Comparison of ENCODE assay signal across 8 mouse cellular contexts in the genomic region with DNA sequence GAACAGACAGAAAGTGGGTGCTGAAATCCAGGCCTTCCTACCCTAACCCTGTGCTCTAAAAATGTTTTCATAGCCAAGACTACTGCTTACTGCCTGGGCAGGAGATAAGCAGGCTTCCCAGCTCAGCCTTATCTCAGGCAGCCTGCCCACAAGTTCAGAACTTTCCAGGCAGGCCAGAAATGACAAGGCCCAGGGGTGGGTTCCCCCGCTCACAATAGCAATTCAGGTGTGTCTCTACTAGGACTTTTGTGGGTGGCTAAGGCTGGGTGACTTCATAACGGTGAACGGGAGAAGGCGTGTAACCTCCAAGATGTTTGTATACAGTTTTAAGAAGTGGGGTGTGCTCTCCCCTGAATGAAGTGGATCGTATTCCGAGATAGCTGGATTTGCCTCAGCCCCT. TPM values are rescaled to one million over a fixed set of nuclear protein-coding genes. Genes with fewer than 3 reads are reported as not detected.
DNase-seq lines count a peak whose midpoint lies in the region; ATAC-seq lines count a peak whose summit lies in the region.

No protein-coding gene starts in this region.

- no peaks in the 10 kb centered on the region for H3K27me3 ChIP-seq in kidney, embryonic 15.5 days
- H3K27me3 ChIP-seq in heart, embryonic 12.5 days (replicated peaks) = no peaks in the 10 kb centered on the region
- H3K27me3 ChIP-seq in liver, embryonic 11.5 days (replicated peaks; ENCODE audit: control insufficient read depth, insufficient read depth, low read length) = no peaks in the 10 kb centered on the region

- DNase-seq in kidney, postnatal 10 days = no peak
- peak; percentile 77 for DNase-seq in liver, embryonic 11.5 days (ENCODE audit: low spot score)
- peak; percentile 69 to 76 for DNase-seq in spleen, postnatal 36 days (ENCODE audit: low spot score in 2 of 2)
- DNase-seq in layer of hippocampus, postnatal 36 days = no peak
- no peak for DNase-seq in kidney, adult 9 months

- H3K4me2 ChIP-seq in kidney, embryonic 15.5 days = peak overlapping the region; percentile 77
- peak overlapping the region; percentile 75 for H3K4me2 ChIP-seq in heart, embryonic 12.5 days
- peak overlapping the region; percentile 91 for H3K4me2 ChIP-seq in liver, embryonic 11.5 days

- ATAC-seq in kidney, embryonic 15.5 days (replicated peaks; ENCODE audit: low FRiP score) = peak; percentile 41; the same call in 1 of the 2 replicates
- peak; percentile 86 for ATAC-seq in heart, embryonic 12.5 days (ENCODE audit: insufficient number of reproducible peaks, low FRiP score)
- peak; percentile 82 for ATAC-seq in liver, embryonic 11.5 days (replicated peaks; ENCODE audit: low FRiP score)

- 10% methylated on average over 6 of the region's 6 CpGs for WGBS in kidney, embryonic 15.5 days
- 5% methylated on average over 6 of the region's 6 CpGs for WGBS in heart, embryonic 12.5 days
- 3% methylated on average over 6 of the region's 6 CpGs for WGBS in liver, embryonic 11.5 days

- H3K36me3 ChIP-seq in kidney, embryonic 15.5 days = peaks cover 50% of the 10 kb centered on the region
- H3K36me3 ChIP-seq in heart, embryonic 12.5 days = peaks cover 50% of the 10 kb centered on the region
- peaks cover 35% of the 10 kb centered on the region for H3K36me3 ChIP-seq in liver, embryonic 11.5 days (ENCODE audit: control insufficient read depth, insufficient read depth, low read length)

- peak overlapping the region; percentile 95 for H3K4me3 ChIP-seq in kidney, embryonic 15.5 days (replicated peaks)
- H3K4me3 ChIP-seq in brown adipose tissue, adult 24 weeks (ENCODE audit: insufficient read depth, low read depth, low read length) = peak overlapping the region; percentile 92
- peak overlapping the region; percentile 65 for H3K4me3 ChIP-seq in heart, embryonic 12.5 days
- peak overlapping the region; percentile 96 for H3K4me3 ChIP-seq in liver, embryonic 11.5 days (ENCODE audit: low read depth, low read length)

- H3K9me3 ChIP-seq in kidney, embryonic 15.5 days (replicated peaks) = no peaks in the 10 kb centered on the region
- no peaks in the 10 kb centered on the region for H3K9me3 ChIP-seq in heart, embryonic 12.5 days (replicated peaks)
- H3K9me3 ChIP-seq in liver, embryonic 11.5 days (ENCODE audit: control insufficient read depth, low read length) = no peaks in the 10 kb centered on the region

- H3K27ac ChIP-seq in kidney, embryonic 15.5 days = peak overlapping the region; percentile 100
- H3K27ac ChIP-seq in brown adipose tissue, adult 24 weeks (replicated peaks; ENCODE audit: low read depth, low read length) = peak overlapping the region; percentile 58
- H3K27ac ChIP-seq in heart, embryonic 12.5 days (ENCODE audit: poor library complexity, severe bottlenecking) = peak overlapping the region; percentile 98
- peak overlapping the region; percentile 100 for H3K27ac ChIP-seq in liver, embryonic 11.5 days (ENCODE audit: low read depth, low read length)

- peak overlapping the region; percentile 91 for H3K9ac ChIP-seq in kidney, embryonic 15.5 days
- peak overlapping the region; percentile 74 for H3K9ac ChIP-seq in heart, embryonic 12.5 days
- peak overlapping the region; percentile 89 for H3K9ac ChIP-seq in liver, embryonic 11.5 days (ENCODE audit: low read depth, low read length)

- peaks cover 18% of the 10 kb centered on the region for H3K4me1 ChIP-seq in kidney, embryonic 15.5 days
- H3K4me1 ChIP-seq in brown adipose tissue, adult 24 weeks (ENCODE audit: control insufficient read depth, insufficient read depth, insufficient read length, low read length) = peaks cover 4% of the 10 kb centered on the region
- H3K4me1 ChIP-seq in heart, embryonic 12.5 days (replicated peaks) = peaks cover 22% of the 10 kb centered on the region
- H3K4me1 ChIP-seq in liver, embryonic 11.5 days (replicated peaks; ENCODE audit: control insufficient read depth, insufficient read depth, low read length) = peaks cover 15% of the 10 kb centered on the region

RNA-seq across cellular contexts. Expression of gene Hmbs, which starts 0.7 kb away (rescaled TPM):
- 126 and 145 TPM in 2 replicates for polyA plus RNA-seq in kidney, embryonic 15.5 days (2015; fragmentation: Nextera tagmentation; extraction: Ambion mirVana)
- 58.0 and 61.8 TPM in 2 replicates for polyA plus RNA-seq in brown adipose tissue, adult 24 weeks (2012; ENCODE audit: insufficient read depth, insufficient read length, missing spikeins)
- polyA plus RNA-seq in heart, embryonic 12.5 days (2016; fragmentation: Nextera tagmentation; extraction: Ambion mirVana) = 158 and 176 TPM in 2 replicates
- polyA plus RNA-seq in liver, embryonic 11.5 days (2014; fragmentation: Nextera tagmentation; extraction: Ambion mirVana) = 879 and 949 TPM in 2 replicates
- total RNA-seq in layer of hippocampus, postnatal 36 days (2021) = 10 to 100 TPM; 22.3 to 24.2 TPM

RNA-seq across cellular contexts. Expression of gene H2afx, which starts 8.8 kb away (rescaled TPM):
- 390 and 426 TPM in 2 replicates for polyA plus RNA-seq in kidney, embryonic 15.5 days (2015; fragmentation: Nextera tagmentation; extraction: Ambion mirVana)
- 2.9 and 4.8 TPM in 2 replicates for polyA plus RNA-seq in brown adipose tissue, adult 24 weeks (2012; ENCODE audit: insufficient read depth, insufficient read length, missing spikeins)
- 221 and 231 TPM in 2 replicates for polyA plus RNA-seq in heart, embryonic 12.5 days (2016; fragmentation: Nextera tagmentation; extraction: Ambion mirVana)
- polyA plus RNA-seq in liver, embryonic 11.5 days (2014; fragmentation: Nextera tagmentation; extraction: Ambion mirVana) = 250 TPM in 2 replicates
- total RNA-seq in layer of hippocampus, postnatal 36 days (2021) = 10 to 100 TPM; 43.4 to 49.9 TPM

RNA-seq across cellular contexts. Expression of gene Dpagt1, which starts 17.5 kb away (rescaled TPM):
- 41.7 and 46.7 TPM in 2 replicates for polyA plus RNA-seq in kidney, embryonic 15.5 days (2015; fragmentation: Nextera tagmentation; extraction: Ambion mirVana)
- polyA plus RNA-seq in brown adipose tissue, adult 24 weeks (2012; ENCODE audit: insufficient read depth, insufficient read length, missing spikeins) = 14.6 and 17.9 TPM in 2 replicates
- 29.7 and 31.4 TPM in 2 replicates for polyA plus RNA-seq in heart, embryonic 12.5 days (2016; fragmentation: Nextera tagmentation; extraction: Ambion mirVana)
- 39.5 and 41.9 TPM in 2 replicates for polyA plus RNA-seq in liver, embryonic 11.5 days (2014; fragmentation: Nextera tagmentation; extraction: Ambion mirVana)
- total RNA-seq in layer of hippocampus, postnatal 36 days (2021) = 10 to 100 TPM; 14.5 to 15.9 TPM

RNA-seq across cellular contexts. Expression of gene Vps11, which starts 18.2 kb away (rescaled TPM):
- 30.4 and 32.9 TPM in 2 replicates for polyA plus RNA-seq in kidney, embryonic 15.5 days (2015; fragmentation: Nextera tagmentation; extraction: Ambion mirVana)
- polyA plus RNA-seq in brown adipose tissue, adult 24 weeks (2012; ENCODE audit: insufficient read depth, insufficient read length, missing spikeins) = 19.2 and 25.3 TPM in 2 replicates
- polyA plus RNA-seq in heart, embryonic 12.5 days (2016; fragmentation: Nextera tagmentation; extraction: Ambion mirVana) = 19.7 and 21.8 TPM in 2 replicates
- polyA plus RNA-seq in liver, embryonic 11.5 days (2014; fragmentation: Nextera tagmentation; extraction: Ambion mirVana) = 25.2 and 26.1 TPM in 2 replicates
- 10 to 100 TPM; 50.9 to 52.1 TPM for total RNA-seq in layer of hippocampus, postnatal 36 days (2021)

RNA-seq across cellular contexts. Expression of gene C2cd2l, which starts 23.2 kb away (rescaled TPM):
- 6.6 and 8.8 TPM in 2 replicates for polyA plus RNA-seq in kidney, embryonic 15.5 days (2015; fragmentation: Nextera tagmentation; extraction: Ambion mirVana)
- polyA plus RNA-seq in brown adipose tissue, adult 24 weeks (2012; ENCODE audit: insufficient read depth, insufficient read length, missing spikeins) = 9.7 and 11.8 TPM in 2 replicates
- polyA plus RNA-seq in heart, embryonic 12.5 days (2016; fragmentation: Nextera tagmentation; extraction: Ambion mirVana) = 8.6 and 10.3 TPM in 2 replicates
- 8.9 and 9.3 TPM in 2 replicates for polyA plus RNA-seq in liver, embryonic 11.5 days (2014; fragmentation: Nextera tagmentation; extraction: Ambion mirVana)
- total RNA-seq in layer of hippocampus, postnatal 36 days (2021) = 100 to 1,000 TPM; 184 to 198 TPM

Comparison
In these comparisons a context has a peak if more than half of its experiments do, and no peak if none do; other contexts are left out.
1. DNase-seq: peak in liver, embryonic 11.5 days (single experiment) and spleen, postnatal 36 days (2 of 2); none in kidney, postnatal 10 days (single experiment), layer of hippocampus, postnatal 36 days (0 of 2) and kidney, adult 9 months (single experiment).
2. RNA of gene H2afx, which starts 8.8 kb away (polyA plus RNA-seq): 390 to 426 TPM in kidney, embryonic 15.5 days, 250 TPM in liver, embryonic 11.5 days and 221 to 231 TPM in heart, embryonic 12.5 days; 2.9 to 4.8 TPM in brown adipose tissue, adult 24 weeks; every median in the first group is over 10 times any median in the second.
3. Peak in every context shown above with its lines, with median percentiles within 50 percentile points of each other: ATAC-seq, H3K27ac ChIP-seq, H3K4me2 ChIP-seq, H3K4me3 ChIP-seq and H3K9ac ChIP-seq.